In the genomic region with DNA sequence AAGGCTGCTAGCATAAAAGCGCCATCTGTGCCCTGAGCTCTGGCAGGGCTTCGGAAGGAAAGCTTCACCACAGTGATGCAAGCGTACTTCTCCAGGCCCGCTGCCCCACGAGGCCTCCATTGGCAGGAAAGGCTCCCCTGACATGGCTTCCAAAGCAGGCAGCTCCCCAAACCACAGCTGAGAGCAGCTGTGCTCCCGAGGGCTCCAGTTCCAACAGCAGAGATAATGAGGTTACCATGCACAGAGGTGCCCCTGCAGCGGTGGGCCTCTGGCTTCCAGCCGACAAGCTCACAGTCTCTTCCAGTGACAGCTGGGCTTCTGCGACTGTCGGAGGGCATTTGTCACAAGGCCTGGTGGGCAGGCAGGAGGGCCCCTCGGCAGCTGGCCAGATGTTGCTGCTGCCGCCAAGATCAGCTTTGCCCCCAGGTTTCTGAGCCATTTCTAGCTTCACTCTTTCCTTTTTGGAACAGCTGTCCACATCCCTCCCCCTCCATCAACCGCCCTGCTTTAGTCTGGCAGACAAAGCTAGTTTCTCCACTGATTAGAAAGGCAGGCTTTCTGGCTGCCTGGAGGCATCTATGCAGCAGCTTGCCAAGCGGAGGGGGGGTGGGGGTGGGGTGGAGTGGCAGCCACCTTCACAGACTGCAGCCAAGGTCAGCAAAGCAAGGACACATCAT, we compare ENCODE assay signal across 8 mouse cellular contexts. TPM values are rescaled to one million over a fixed set of nuclear protein-coding genes. Genes with fewer than 3 reads are reported as not detected.
A peak's percentile ranks its signal among the peaks of the same experiment; 100 is the strongest.
DNase-seq lines count a peak whose midpoint lies in the region; ATAC-seq and TF ChIP-seq lines count a peak whose summit lies in the region.

No protein-coding gene starts in this region.

- no peaks in the 10 kb centered on the region for H3K9me3 ChIP-seq in stomach, embryonic 14.5 days (ENCODE audit: control insufficient read depth, low read depth, low read length)

- peaks cover 50% of the 10 kb centered on the region for H3K4me1 ChIP-seq in stomach, embryonic 14.5 days (ENCODE audit: control insufficient read depth, insufficient read depth, low read length)

- TF ChIP-seq CTCF in layer of hippocampus, adult 2 months (conservative IDR thresholded peaks at IDR 0.05), result no peak

- H3K4me2 ChIP-seq in stomach, embryonic 14.5 days (replicated peaks; ENCODE audit: low read depth, low read length), result no peak overlapping the region

- WGBS in stomach, embryonic 14.5 days, result 31% methylated on average over 14 of the region's 14 CpGs

- no peaks in the 10 kb centered on the region for H3K27me3 ChIP-seq in stomach, embryonic 14.5 days (ENCODE audit: control insufficient read depth, insufficient read depth, low read length)

- no peak overlapping the region for H3K9ac ChIP-seq in stomach, embryonic 14.5 days (replicated peaks; ENCODE audit: low read depth, low read length)

- H3K4me3 ChIP-seq in layer of hippocampus, adult 2 months, result no peak overlapping the region
- no peak overlapping the region for H3K4me3 ChIP-seq in stomach, embryonic 14.5 days (ENCODE audit: low read depth, low read length)

- peak; percentile 86 for DNase-seq in NIH3T3 (ENCODE audit: low read depth)
- peak; percentile 50 for DNase-seq in cerebellum, adult 8-10 months
- peak; percentile 57 to 79 for DNase-seq in frontal cortex, adult 2 months (ENCODE audit: extremely low spot score in 1 of 2, low spot score in 1 of 2)
- DNase-seq in heart, postnatal 4 days, result peak; percentile 84
- DNase-seq in layer of hippocampus, adult 2 months (ENCODE audit: low spot score in 2 of 2), result peak in 1 of 2 experiments; percentile 63
- peak; percentile 69 to 92 for DNase-seq in lung, postnatal 4 days

- H3K36me3 ChIP-seq in stomach, embryonic 14.5 days (ENCODE audit: control insufficient read depth, insufficient read depth, low read length), result no peaks in the 10 kb centered on the region

- H3K27ac ChIP-seq in layer of hippocampus, adult 2 months, result peak overlapping the region; percentile 92
- H3K27ac ChIP-seq in stomach, embryonic 14.5 days (ENCODE audit: low read length), result peak overlapping the region; percentile 88

- peak; percentile 40; the same call in 1 of the 2 replicates for ATAC-seq in stomach, embryonic 14.5 days (ENCODE audit: insufficient number of reproducible peaks, insufficient read depth, low FRiP score, low read depth)
- no peak for ATAC-seq in inflammation-experienced regulatory T-cells, adult 6 months

RNA-seq across cellular contexts. Expression of a gene that starts 10.2 kb away (rescaled TPM):
- polyA plus RNA-seq in frontal cortex, adult 2 months (2012; rRNA removed), result 15.4 and 16.3 TPM in 2 replicates
- total RNA-seq in heart, postnatal 4 days (2021), result 10 to 100 TPM; 55.0 to 60.7 TPM
- total RNA-seq in layer of hippocampus, adult 2 months (2021), result 1 to 10 TPM; 7.9 to 8.2 TPM
- polyA plus RNA-seq in stomach, embryonic 14.5 days (2014; fragmentation: Nextera tagmentation; extraction: Ambion mirVana), result 3.3 and 3.8 TPM in 2 replicates
- polyA plus RNA-seq in inflammation-experienced regulatory T-cells, adult 6 months (2017; shearing (Covaris generic)), result under 1 TPM in 2 of 3 experiments, not detected in 1; 0.50 to 0.96 TPM
